Mouse (Mus musculus) spleen, adult 2 months (tissue): ENCODE results near the gene Cant1. TPM values are rescaled to one million over a fixed set of nuclear protein-coding genes. Genes with fewer than 3 reads are reported as not detected.

Experiments used
- DNase-seq, 2 experiments: peaks; one replicate each; pipeline versions ENCODE4 v3.0.0 to v3.0.0-alpha.2; 2012 to 2021; ENCODE audit warnings: low spot score in 2 of 2, low read depth in 1 of 2
- H3K27ac ChIP-seq: fragments of 200-500 bp; 2 replicates; pipeline ENCODE4 v1.5.1; 2012; ENCODE audit warnings: low read length, inconsistent platforms; ENCODE audit not compliant: insufficient read depth
- H3K27me3 ChIP-seq: fragments of 200-500 bp; 2 replicates; pipeline ENCODE4 v1.6.1; 2012; ENCODE audit warnings: mild to moderate bottlenecking, moderate library complexity, low read length, inconsistent platforms; ENCODE audit not compliant: control insufficient read depth, insufficient read depth
- H3K36me3 ChIP-seq: fragments of 200-500 bp; 2 replicates; pipeline ENCODE4 v1.6.1; 2012; ENCODE audit warnings: mild to moderate bottlenecking, low read length, inconsistent platforms; ENCODE audit not compliant: control insufficient read depth, insufficient read depth
- H3K4me1 ChIP-seq: fragments of 200-500 bp; 2 replicates; pipeline ENCODE4 v1.6.1; 2011; ENCODE audit warnings: inconsistent platforms; ENCODE audit not compliant: control insufficient read depth, insufficient read depth, insufficient read length
- H3K4me3 ChIP-seq: fragments of 200-500 bp; 2 replicates; pipeline ENCODE4 v1.5.1; 2011; ENCODE audit warnings: mild to moderate bottlenecking, inconsistent platforms; ENCODE audit not compliant: insufficient read depth, insufficient read length; ENCODE audit errors: extremely low read depth
- CTCF ChIP-seq: fragments of 200-500 bp; IDR thresholded peaks from 2 replicates; pipeline ENCODE4 v1.5.1; 2011; ENCODE audit warnings: mild to moderate bottlenecking, inconsistent platforms; ENCODE audit not compliant: insufficient read depth, insufficient read length, insufficient replicate concordance; ENCODE audit errors: extremely low read depth
- POLR2A ChIP-seq: fragments of 200-500 bp; IDR thresholded peaks from 2 replicates; pipeline ENCODE4 v1.6.1; 2011; ENCODE audit warnings: low read depth, low read length, inconsistent platforms
- WGBS: fragments of 180-500 bp; shearing (Covaris S2); methylation state at CpG from one replicate; pipeline ENCODE4 v1.1.7; 2018; 5-methylcytosine and 5-hydroxymethylcytosine counted together
- polyA plus RNA-seq: library from polyadenylated mRNA; depleted of rRNA; stranded (reverse); fragments of >200 nt; gene quantifications from 2 replicates; pipeline ENCODE4 v1.2.3, GENCODE M21; 2012; rRNA removed

Cant1 gene
- polyA plus RNA-seq = 42.7 and 50.5 TPM in 2 replicates

- peak within 1 kb of the TSS; percentile 83 for H3K4me3 ChIP-seq
These were observed at the start of gene Cant1 for GRCm38 (mm10) chr11:118418834-118419504. Gene Cant1 (minus strand): TSS chr11:118419086.

DNA sequence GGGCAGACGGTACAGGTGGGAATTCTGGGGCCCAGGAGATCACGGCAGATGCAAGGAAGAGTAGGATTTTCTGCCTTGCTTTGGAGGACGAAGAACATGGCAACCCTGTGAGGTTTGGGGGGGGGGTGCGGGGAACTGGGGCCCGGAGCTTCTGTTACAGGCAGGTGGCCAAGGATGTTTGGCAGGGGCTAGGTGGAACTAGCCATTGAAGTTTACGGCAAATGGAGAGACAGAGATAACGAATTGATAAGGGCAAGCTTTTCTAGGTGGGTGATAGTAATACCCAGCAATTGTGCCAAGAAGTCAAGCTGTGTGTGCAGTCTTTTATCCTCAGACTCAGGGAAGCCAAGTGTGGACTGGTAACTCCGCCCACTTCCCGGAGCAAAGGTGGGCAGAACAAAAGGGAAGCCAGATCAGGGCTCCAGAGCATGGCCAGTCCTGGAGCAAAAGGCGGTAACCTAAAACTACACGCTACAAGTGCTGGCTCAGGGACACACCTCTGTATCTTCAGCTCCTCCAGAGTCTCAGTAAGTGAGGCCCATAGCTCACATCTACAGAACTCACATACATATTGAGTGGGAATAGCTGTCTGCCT, 48.7 kb upstream of the Cant1 start:
- 50% methylated on average over 11 of the region's 11 CpGs for WGBS
- DNase-seq = no peak

More at GRCm38 (mm10) chr11:118418834-118419504, at the start of gene Cant1:
- peak within 1 kb of the TSS; percentile 88 for H3K27ac ChIP-seq
- peak; percentile 91 for TF ChIP-seq POLR2A
- TF ChIP-seq CTCF = no peak
- peaks cover 13% of the 10 kb centered on the region for H3K4me1 ChIP-seq
- peak; percentile 97 to 98 for DNase-seq
- under 1% methylated on average over 50 of the region's 50 CpGs for WGBS
- no peaks in the 10 kb centered on the region for H3K27me3 ChIP-seq
- peaks cover 5% of the 10 kb centered on the region for H3K36me3 ChIP-seq

GRCm38 (mm10) chr11:118460280-118460679, 41.4 kb upstream of the Cant1 start:
- 79% methylated on average over 6 of the region's 6 CpGs for WGBS
- TF ChIP-seq CTCF (peak; percentile 56; the same call in 1 of the 2 replicates), POLR2A (no peak)
- DNase-seq = peak in 1 of 2 experiments; percentile 18

More for the DNA sequence above, 48.7 kb upstream of the Cant1 start:
- TF ChIP-seq POLR2A = no peak
- no peak for TF ChIP-seq CTCF
- H3K36me3 ChIP-seq = no peaks in the 10 kb centered on the region
- no peak overlapping the region for H3K4me3 ChIP-seq
- no peaks in the 10 kb centered on the region for H3K27me3 ChIP-seq
- H3K27ac ChIP-seq = no peak overlapping the region
- no peaks in the 10 kb centered on the region for H3K4me1 ChIP-seq

DNA sequence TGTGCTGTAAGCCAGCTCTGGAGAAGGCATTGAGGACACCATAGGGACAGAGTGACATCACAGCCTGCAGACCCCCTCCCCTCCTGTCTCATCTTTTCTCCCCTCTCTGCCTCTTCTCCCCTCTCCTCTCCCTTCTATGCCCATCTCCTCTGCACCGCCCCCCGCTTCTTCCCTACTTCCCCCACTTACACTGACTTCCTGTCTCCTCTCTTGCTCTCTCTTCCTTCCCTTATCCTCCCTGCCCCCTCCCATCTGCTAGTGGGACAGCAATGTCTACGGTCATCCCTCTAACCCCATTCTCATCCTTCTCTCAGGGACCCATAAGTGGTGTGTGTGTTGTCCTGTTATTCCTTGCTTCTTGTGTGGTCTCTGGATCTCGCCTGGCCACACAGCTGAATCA, 40.6 kb upstream of the Cant1 start:
- no peak overlapping the region for H3K4me3 ChIP-seq
- DNase-seq = no peak
- H3K4me1 ChIP-seq = peaks cover 18% of the 10 kb centered on the region
- TF ChIP-seq CTCF = no peak
- TF ChIP-seq POLR2A = no peak
- WGBS = 37% methylated on average over 3 of the region's 4 CpGs
- H3K27me3 ChIP-seq = no peaks in the 10 kb centered on the region
- H3K27ac ChIP-seq = peak overlapping the region; percentile 14; the same call in 1 of the 2 replicates
- no peaks in the 10 kb centered on the region for H3K36me3 ChIP-seq

More at GRCm38 (mm10) chr11:118460280-118460679, 41.4 kb upstream of the Cant1 start:
- Histone ChIP-seq H3K36me3 (no peaks in the 10 kb centered on the region), H3K27me3 (no peaks in the 10 kb centered on the region), H3K4me1 (peaks cover 18% of the 10 kb centered on the region), H3K27ac (no peak overlapping the region), H3K4me3 (no peak overlapping the region)

GRCm38 (mm10) chr11:118459051-118459450, 40.2 kb upstream of the Cant1 start:
- H3K27ac ChIP-seq = peak overlapping the region; percentile 14; the same call in 1 of the 2 replicates
- H3K27me3 ChIP-seq = no peaks in the 10 kb centered on the region
- DNase-seq = peak in 1 of 2 experiments; percentile 30
- no peak for TF ChIP-seq CTCF
- TF ChIP-seq POLR2A = no peak
- H3K36me3 ChIP-seq = no peaks in the 10 kb centered on the region
- 6% methylated on average over 8 of the region's 8 CpGs for WGBS
- H3K4me3 ChIP-seq = no peak overlapping the region
- H3K4me1 ChIP-seq = peaks cover 18% of the 10 kb centered on the region

GRCm38 (mm10) chr11:118456937-118457336, 38.1 kb upstream of the Cant1 start:
- WGBS = 63% methylated on average over 11 of the region's 11 CpGs

More at GRCm38 (mm10) chr11:118456937-118457336, 38.1 kb upstream of the Cant1 start:
- Histone ChIP-seq H3K4me3 (no peak overlapping the region), H3K4me1 (peaks cover 15% of the 10 kb centered on the region), H3K27ac (no peak overlapping the region), H3K36me3 (no peaks in the 10 kb centered on the region), H3K27me3 (no peaks in the 10 kb centered on the region)
- no peak for DNase-seq
- TF ChIP-seq POLR2A (no peak), CTCF (no peak)
